In the genomic region with DNA sequence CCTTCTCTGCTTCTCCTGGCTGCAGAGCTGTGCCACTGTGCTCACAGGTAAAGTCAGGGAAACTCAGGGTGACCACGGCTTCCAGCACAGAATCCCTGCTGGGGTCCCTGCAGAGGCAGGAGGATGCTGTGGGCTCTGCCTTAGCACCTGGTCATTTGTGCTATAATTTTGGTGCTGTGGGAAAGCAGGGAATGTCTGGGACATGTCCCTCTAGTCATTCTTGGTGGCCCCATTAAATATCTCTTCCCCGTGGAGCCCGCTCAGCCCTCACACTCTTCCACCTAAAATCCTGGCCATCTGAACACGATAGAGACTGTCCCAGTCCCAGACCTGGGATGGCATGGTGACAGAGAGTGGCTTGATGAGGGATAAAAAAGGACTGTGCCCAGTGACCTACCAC, we compare ENCODE assay signal across 14 mouse cellular contexts. TPM values are rescaled to one million over a fixed set of nuclear protein-coding genes. Genes with fewer than 3 reads are reported as not detected.
DNase-seq lines count a peak whose midpoint lies in the region; ATAC-seq and TF ChIP-seq lines count a peak whose summit lies in the region.
"Had no signal": no experiment of that assay in that cellular context is flagged by ENCODE, and none has a peak within 500 bp of the region (broad histone marks: within the 10 kb centered on the region; RNA-seq: fewer than 3 reads in every experiment).

No protein-coding gene starts in this region.

- WGBS in heart, adult 2 months: 70% methylated on average over 4 of the region's 4 CpGs
- 72% methylated on average over 4 of the region's 4 CpGs for WGBS in heart, embryonic 11.5 days (ENCODE audit: insufficient replicate concordance)
- 81% methylated on average over 4 of the region's 4 CpGs for WGBS in kidney, embryonic 16.5 days
- WGBS in embryonic facial prominence, embryonic 10.5 days: 85% methylated on average over 4 of the region's 4 CpGs
- WGBS in limb, embryonic 13.5 days: 79% methylated on average over 4 of the region's 4 CpGs

- peak in 1 of 2 experiments; percentile 19 for DNase-seq in heart, adult 2 months
- no peak for DNase-seq in kidney, adult 11 months
- no peak for DNase-seq in embryonic facial prominence, embryonic 10.5 days (ENCODE audit: low spot score)
- DNase-seq in layer of hippocampus, adult 9-11 months: no peak
- no peak for DNase-seq in right cerebral cortex, postnatal 14 days
- DNase-seq: adrenal gland, adult 2 months; cerebellum, adult 11-12 months; kidney, postnatal 36 days had no signal

- no peaks in the 10 kb centered on the region for H3K27me3 ChIP-seq in heart, adult 2 months (ENCODE audit: control insufficient read depth, insufficient read depth, low read length)
- no peaks in the 10 kb centered on the region for H3K27me3 ChIP-seq in heart, embryonic 11.5 days (ENCODE audit: control insufficient read depth, insufficient read depth, low read length)
- no peaks in the 10 kb centered on the region for H3K27me3 ChIP-seq in kidney, embryonic 16.5 days (ENCODE audit: insufficient read depth, low read length)
- no peaks in the 10 kb centered on the region; the same call in 1 of the 2 replicates for H3K27me3 ChIP-seq in embryonic facial prominence, embryonic 10.5 days (replicated peaks; ENCODE audit: low read depth, poor library complexity, severe bottlenecking)
- H3K27me3 ChIP-seq in limb, embryonic 13.5 days: no peaks in the 10 kb centered on the region
- H3K27me3 ChIP-seq: hindbrain, embryonic 15.5 days; midbrain, embryonic 12.5 days; neural tube, embryonic 13.5 days had no signal

- ATAC-seq in heart, embryonic 11.5 days (replicated peaks; ENCODE audit: insufficient number of reproducible peaks, low FRiP score, low TSS enrichment): no peak
- ATAC-seq in kidney, embryonic 16.5 days (ENCODE audit: low FRiP score, low TSS enrichment): no peak
- ATAC-seq in limb, embryonic 13.5 days (ENCODE audit: low FRiP score, low read depth): no peak

- H3K27ac ChIP-seq in heart, adult 2 months: peak overlapping the region; percentile 74; the same call in 1 of the 2 replicates
- H3K27ac ChIP-seq in heart, embryonic 11.5 days (ENCODE audit: low read depth, low read length): no peak overlapping the region
- H3K27ac ChIP-seq in kidney, embryonic 16.5 days (ENCODE audit: low read length): peak overlapping the region; percentile 79
- H3K27ac ChIP-seq in embryonic facial prominence, embryonic 10.5 days (replicated peaks): peak overlapping the region; percentile 89
- peak overlapping the region; percentile 77 for H3K27ac ChIP-seq in limb, embryonic 13.5 days
- H3K27ac ChIP-seq: hindbrain, embryonic 15.5 days; midbrain, embryonic 12.5 days had no signal

- no peak for TF ChIP-seq CTCF in heart, adult 2 months (IDR thresholded peaks at IDR 0.05)

- H3K4me1 ChIP-seq in heart, adult 2 months (ENCODE audit: control insufficient read depth, insufficient read depth, low read length): peaks cover 21% of the 10 kb centered on the region
- peaks cover 28% of the 10 kb centered on the region for H3K4me1 ChIP-seq in heart, embryonic 11.5 days (ENCODE audit: control insufficient read depth, insufficient read depth, low read length)
- peaks cover 52% of the 10 kb centered on the region for H3K4me1 ChIP-seq in kidney, embryonic 16.5 days (ENCODE audit: insufficient read depth, low read length)
- H3K4me1 ChIP-seq in embryonic facial prominence, embryonic 10.5 days: peaks cover 74% of the 10 kb centered on the region
- H3K4me1 ChIP-seq in limb, embryonic 13.5 days: peaks cover 60% of the 10 kb centered on the region

- intact Hi-C loops in heart, adult 2 months (cut with DNase I): no loop called here

- no peak for TF ChIP-seq EP300 in heart, adult 2 months (IDR thresholded peaks at IDR 0.05; ENCODE audit: insufficient read depth, low read depth, low read length)

- no peak overlapping the region for H3K4me2 ChIP-seq in heart, embryonic 11.5 days
- H3K4me2 ChIP-seq in kidney, embryonic 16.5 days (replicated peaks; ENCODE audit: low read depth, low read length): no peak overlapping the region
- H3K4me2 ChIP-seq in limb, embryonic 13.5 days (replicated peaks): no peak overlapping the region
- H3K4me2 ChIP-seq: hindbrain, embryonic 15.5 days; midbrain, embryonic 12.5 days; neural tube, embryonic 13.5 days had no signal

- H3K79me2 ChIP-seq in heart, adult 2 months (replicated peaks; ENCODE audit: control insufficient read depth, insufficient read depth, low read length): no peaks in the 10 kb centered on the region

- H3K9me3 ChIP-seq in heart, embryonic 11.5 days (replicated peaks; ENCODE audit: control insufficient read depth, low read length): no peaks in the 10 kb centered on the region
- H3K9me3 ChIP-seq in kidney, embryonic 16.5 days (ENCODE audit: low read length): no peaks in the 10 kb centered on the region
- no peaks in the 10 kb centered on the region for H3K9me3 ChIP-seq in embryonic facial prominence, embryonic 10.5 days
- no peaks in the 10 kb centered on the region for H3K9me3 ChIP-seq in limb, embryonic 13.5 days
- H3K9me3 ChIP-seq: hindbrain, embryonic 15.5 days; midbrain, embryonic 12.5 days; neural tube, embryonic 13.5 days had no signal

- TF ChIP-seq POLR2A in heart, adult 2 months (IDR thresholded peaks at IDR 0.05; ENCODE audit: insufficient read depth, low read depth, low read length): no peak

- no peaks in the 10 kb centered on the region for H3K36me3 ChIP-seq in heart, adult 2 months (ENCODE audit: control insufficient read depth, insufficient read depth, low read length)
- no peaks in the 10 kb centered on the region for H3K36me3 ChIP-seq in heart, embryonic 11.5 days (ENCODE audit: control insufficient read depth, insufficient read depth, low read length)
- no peaks in the 10 kb centered on the region for H3K36me3 ChIP-seq in kidney, embryonic 16.5 days (ENCODE audit: insufficient read depth, low read length)
- no peaks in the 10 kb centered on the region for H3K36me3 ChIP-seq in embryonic facial prominence, embryonic 10.5 days (replicated peaks)
- H3K36me3 ChIP-seq in limb, embryonic 13.5 days: no peaks in the 10 kb centered on the region
- H3K36me3 ChIP-seq: hindbrain, embryonic 15.5 days; midbrain, embryonic 12.5 days; neural tube, embryonic 13.5 days had no signal

- H3K9ac ChIP-seq in heart, adult 2 months (ENCODE audit: low read depth, low read length): no peak overlapping the region
- no peak overlapping the region for H3K9ac ChIP-seq in heart, embryonic 11.5 days (ENCODE audit: low read depth, low read length)
- H3K9ac ChIP-seq in kidney, embryonic 16.5 days (replicated peaks; ENCODE audit: low read length): no peak overlapping the region
- no peak overlapping the region for H3K9ac ChIP-seq in limb, embryonic 13.5 days
- H3K9ac ChIP-seq: hindbrain, embryonic 15.5 days; neural tube, embryonic 13.5 days had no signal

- H3K4me3 ChIP-seq in heart, adult 2 months: no peak overlapping the region
- H3K4me3 ChIP-seq in heart, embryonic 11.5 days (ENCODE audit: low read depth, low read length): no peak overlapping the region
- H3K4me3 ChIP-seq in kidney, embryonic 16.5 days (ENCODE audit: low read length): no peak overlapping the region
- no peak overlapping the region for H3K4me3 ChIP-seq in embryonic facial prominence, embryonic 10.5 days
- H3K4me3 ChIP-seq in limb, embryonic 13.5 days: no peak overlapping the region
- H3K4me3 ChIP-seq: hindbrain, embryonic 15.5 days; midbrain, embryonic 12.5 days; neural tube, embryonic 13.5 days had no signal

RNA-seq across cellular contexts. Expression of a gene that starts 8.5 kb away (rescaled TPM):
- 100 to 1,000 TPM in 1 of 2 experiments, 10 to 100 TPM in 1; 99.2 to 109 TPM for total RNA-seq in heart, adult 2 months (2021)
- 98.9 and 121 TPM in 2 replicates for polyA plus RNA-seq in heart, adult 2 months (2012; rRNA removed)
- polyA plus RNA-seq in heart, embryonic 11.5 days (2014; fragmentation: Nextera tagmentation; extraction: Ambion mirVana): 46.0 and 50.8 TPM in 2 replicates
- 84.6 TPM in 2 replicates for polyA plus RNA-seq in kidney, embryonic 16.5 days (2015; fragmentation: Nextera tagmentation; extraction: Ambion mirVana)
- 40.0 and 46.9 TPM in 2 replicates for polyA plus RNA-seq in embryonic facial prominence, embryonic 10.5 days (2016; fragmentation: Nextera tagmentation; extraction: Ambion mirVana)
- polyA plus RNA-seq in limb, embryonic 13.5 days (2015; fragmentation: Nextera tagmentation; extraction: Ambion mirVana): 115 and 116 TPM in 2 replicates

RNA-seq across cellular contexts. Expression of a gene that starts 21.7 kb away (rescaled TPM):
- total RNA-seq in heart, adult 2 months (2021): under 1 TPM; 0.32 to 0.65 TPM
- polyA plus RNA-seq in heart, adult 2 months (2012; rRNA removed): 0.15 and 0.18 TPM in 2 replicates
- polyA plus RNA-seq in heart, embryonic 11.5 days (2014; fragmentation: Nextera tagmentation; extraction: Ambion mirVana): 0.18 and 0.31 TPM in 2 replicates
- polyA plus RNA-seq in kidney, embryonic 16.5 days (2015; fragmentation: Nextera tagmentation; extraction: Ambion mirVana): 0.37 and 0.39 TPM in 2 replicates
- 0.13 and 0.56 TPM in 2 replicates for polyA plus RNA-seq in embryonic facial prominence, embryonic 10.5 days (2016; fragmentation: Nextera tagmentation; extraction: Ambion mirVana)
- polyA plus RNA-seq in limb, embryonic 13.5 days (2015; fragmentation: Nextera tagmentation; extraction: Ambion mirVana): 0.55 and 0.86 TPM in 2 replicates
- polyA plus RNA-seq: adrenal gland, adult 2 months had no signal

RNA-seq across cellular contexts. Expression of a gene that starts 37.9 kb away (rescaled TPM):
- 10 to 100 TPM; 20.2 to 28.6 TPM for total RNA-seq in heart, adult 2 months (2021)
- 112 and 121 TPM in 2 replicates for polyA plus RNA-seq in heart, adult 2 months (2012; rRNA removed)
- 3.1 and 3.8 TPM in 2 replicates for polyA plus RNA-seq in heart, embryonic 11.5 days (2014; fragmentation: Nextera tagmentation; extraction: Ambion mirVana)
- 14.9 and 18.1 TPM in 2 replicates for polyA plus RNA-seq in kidney, embryonic 16.5 days (2015; fragmentation: Nextera tagmentation; extraction: Ambion mirVana)
- 0.86 and 0.88 TPM in 2 replicates for polyA plus RNA-seq in embryonic facial prominence, embryonic 10.5 days (2016; fragmentation: Nextera tagmentation; extraction: Ambion mirVana)
- polyA plus RNA-seq in limb, embryonic 13.5 days (2015; fragmentation: Nextera tagmentation; extraction: Ambion mirVana): 7.3 TPM in 2 replicates

RNA-seq across cellular contexts. Expression of a gene that starts 54.9 kb away (rescaled TPM):
- total RNA-seq in heart, adult 2 months (2021): 10 to 100 TPM; 17.7 to 18.2 TPM
- polyA plus RNA-seq in heart, adult 2 months (2012; rRNA removed): 21.6 and 23.4 TPM in 2 replicates
- polyA plus RNA-seq in heart, embryonic 11.5 days (2014; fragmentation: Nextera tagmentation; extraction: Ambion mirVana): 16.0 and 17.1 TPM in 2 replicates
- 30.6 and 30.9 TPM in 2 replicates for polyA plus RNA-seq in kidney, embryonic 16.5 days (2015; fragmentation: Nextera tagmentation; extraction: Ambion mirVana)
- polyA plus RNA-seq in embryonic facial prominence, embryonic 10.5 days (2016; fragmentation: Nextera tagmentation; extraction: Ambion mirVana): 20.2 and 20.8 TPM in 2 replicates
- polyA plus RNA-seq in limb, embryonic 13.5 days (2015; fragmentation: Nextera tagmentation; extraction: Ambion mirVana): 31.1 and 32.1 TPM in 2 replicates
